Mouse (Mus musculus) intestine, postnatal 0 days (tissue): ENCODE results near the gene Supt6. TPM values are rescaled to one million over a fixed set of nuclear protein-coding genes. Genes with fewer than 3 reads are reported as not detected.

ENCODE experiments used
- ATAC-seq: fragments of 200-750 bp; cut with Nextera tagmentation; 2 replicates; pipeline ENCODE4 v1.8.0; 2017; ENCODE audit warnings: mild to moderate bottlenecking, moderate TSS enrichment, moderate library complexity
- H3K27ac ChIP-seq: fragments of 300-500 bp; sonication (generic); 2 replicates; pipeline ENCODE4 v1.5.1; 2014; ENCODE audit warnings: mild to moderate bottlenecking, low read depth, low read length, moderate library complexity
- H3K27me3 ChIP-seq: fragments of 300-500 bp; sonication (generic); replicated peaks from 2 replicates; pipeline ENCODE4 v1.6.1; 2014; ENCODE audit warnings: low read length, mixed read lengths; ENCODE audit not compliant: control insufficient read depth, insufficient read depth
- H3K36me3 ChIP-seq: fragments of 300-500 bp; sonication (generic); 2 replicates; pipeline ENCODE4 v1.6.1; 2014; ENCODE audit warnings: mild to moderate bottlenecking, moderate library complexity; ENCODE audit not compliant: control insufficient read depth, insufficient read depth
- H3K4me1 ChIP-seq: fragments of 300-500 bp; sonication (generic); replicated peaks from 2 replicates; pipeline ENCODE4 v1.6.1; 2014; ENCODE audit warnings: antibody characterized with exemption, low read length, mixed read lengths; ENCODE audit not compliant: control insufficient read depth, insufficient read depth
- H3K4me2 ChIP-seq: fragments of 300-500 bp; sonication (generic); replicated peaks from 2 replicates; pipeline ENCODE4 v1.6.1; 2014; ENCODE audit warnings: low read depth, mild to moderate bottlenecking, moderate library complexity
- H3K4me3 ChIP-seq: fragments of 300-500 bp; sonication (generic); 2 replicates; pipeline ENCODE4 v1.5.1; 2014; ENCODE audit warnings: low read depth, low read length
- H3K9ac ChIP-seq: fragments of 300-500 bp; sonication (generic); 2 replicates; pipeline ENCODE4 v1.6.1; 2014; ENCODE audit warnings: mild to moderate bottlenecking, low read depth, low read length
- H3K9me3 ChIP-seq: fragments of 300-500 bp; sonication (generic); 2 replicates; pipeline ENCODE4 v1.6.1; 2016; ENCODE audit warnings: mixed run types; ENCODE audit not compliant: control insufficient read depth
- CTCF ChIP-seq: sonication (generic); IDR thresholded peaks from 2 replicates; pipeline ENCODE4 v1.5.1; 2016; ENCODE audit warnings: low read depth, mild to moderate bottlenecking, control low read depth, antibody characterized with exemption, moderate library complexity
- WGBS: fragments of 180-500 bp; shearing (Covaris S2); extraction: QIAGEN DNeasy Blood & Tissue Kit; methylation state at CpG from one replicate; pipeline ENCODE4 v1.1.7; 2014; 5-methylcytosine and 5-hydroxymethylcytosine counted together
- polyA plus RNA-seq: library from polyadenylated mRNA; unstranded; fragments of >200 nt; fragmentation: Nextera tagmentation; extraction: Ambion mirVana; gene quantifications from 2 replicates; pipeline ENCODE4 v1.2.1, GENCODE M21; 2015

The Supt6 gene
- polyA plus RNA-seq, 1 experiment from 2014 or later: 8.8 TPM

DNA sequence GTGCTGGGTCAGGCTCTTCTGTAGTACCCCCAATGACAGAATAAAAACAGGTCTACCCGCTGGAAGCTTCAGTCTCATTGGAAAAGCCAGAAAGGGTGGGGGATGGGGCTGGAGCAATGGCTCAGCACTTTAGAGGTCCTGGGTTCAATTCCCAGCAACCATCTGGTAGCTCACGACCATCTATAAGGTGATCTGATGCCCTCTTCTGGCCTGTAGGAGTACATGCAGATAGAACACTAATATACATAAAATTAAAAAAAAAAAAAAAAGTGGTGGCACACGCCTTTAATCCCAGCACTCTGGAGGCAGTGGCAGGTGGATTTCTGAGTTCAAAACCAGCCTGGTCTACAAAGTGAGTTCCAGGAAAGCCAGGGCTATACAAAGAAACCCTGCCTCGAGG, 74.5 kb downstream of the Supt6 start:
- ATAC-seq: no peak
- no peaks in the 10 kb centered on the region for H3K9me3 ChIP-seq
- H3K9ac ChIP-seq: no peak overlapping the region
- no peak overlapping the region for H3K4me2 ChIP-seq
- 0 out of 2 replicates have a peak, but pooled peaks cover 4% of the 10 kb centered on the region for H3K36me3 ChIP-seq
- H3K27me3 ChIP-seq: no peaks in the 10 kb centered on the region
- peaks cover 5% of the 10 kb centered on the region; the same call in 1 of the 2 replicates for H3K4me1 ChIP-seq
- peak; percentile 57 for TF ChIP-seq CTCF
- 84% methylated on average over 4 of the region's 4 CpGs for WGBS
- no peak overlapping the region for H3K4me3 ChIP-seq
- no peak overlapping the region for H3K27ac ChIP-seq

DNA sequence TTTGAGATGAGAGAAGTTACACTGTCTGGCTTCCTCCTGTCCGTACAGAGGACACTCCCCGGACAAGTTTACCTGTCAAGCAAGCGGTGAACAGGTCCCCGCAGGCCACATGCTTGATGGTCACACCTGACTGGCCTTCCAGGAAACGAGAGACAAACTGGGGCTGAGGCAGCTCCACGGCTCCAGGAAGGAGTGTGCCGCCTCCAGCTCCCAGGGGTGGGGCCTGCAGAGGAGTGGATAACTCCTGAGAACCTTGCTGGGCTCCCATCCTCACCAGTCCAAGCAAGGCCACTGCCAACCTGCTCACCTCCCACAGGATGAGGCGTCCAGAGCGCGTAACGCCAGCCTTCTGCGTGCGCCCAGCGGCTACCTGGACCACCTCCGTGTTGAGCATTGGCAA, 75.5 kb downstream of the Supt6 start:
- no peak for ATAC-seq
- no peak overlapping the region for H3K9ac ChIP-seq
- H3K36me3 ChIP-seq: 0 out of 2 replicates have a peak, but pooled peaks cover 4% of the 10 kb centered on the region
- 71% methylated on average over 15 of the region's 15 CpGs for WGBS
- H3K27ac ChIP-seq: no peak overlapping the region
- no peak overlapping the region for H3K4me2 ChIP-seq
- peaks cover 5% of the 10 kb centered on the region; the same call in 1 of the 2 replicates for H3K4me1 ChIP-seq
- no peaks in the 10 kb centered on the region for H3K27me3 ChIP-seq
- H3K4me3 ChIP-seq: no peak overlapping the region
- H3K9me3 ChIP-seq: no peaks in the 10 kb centered on the region
- no peak for TF ChIP-seq CTCF

DNA sequence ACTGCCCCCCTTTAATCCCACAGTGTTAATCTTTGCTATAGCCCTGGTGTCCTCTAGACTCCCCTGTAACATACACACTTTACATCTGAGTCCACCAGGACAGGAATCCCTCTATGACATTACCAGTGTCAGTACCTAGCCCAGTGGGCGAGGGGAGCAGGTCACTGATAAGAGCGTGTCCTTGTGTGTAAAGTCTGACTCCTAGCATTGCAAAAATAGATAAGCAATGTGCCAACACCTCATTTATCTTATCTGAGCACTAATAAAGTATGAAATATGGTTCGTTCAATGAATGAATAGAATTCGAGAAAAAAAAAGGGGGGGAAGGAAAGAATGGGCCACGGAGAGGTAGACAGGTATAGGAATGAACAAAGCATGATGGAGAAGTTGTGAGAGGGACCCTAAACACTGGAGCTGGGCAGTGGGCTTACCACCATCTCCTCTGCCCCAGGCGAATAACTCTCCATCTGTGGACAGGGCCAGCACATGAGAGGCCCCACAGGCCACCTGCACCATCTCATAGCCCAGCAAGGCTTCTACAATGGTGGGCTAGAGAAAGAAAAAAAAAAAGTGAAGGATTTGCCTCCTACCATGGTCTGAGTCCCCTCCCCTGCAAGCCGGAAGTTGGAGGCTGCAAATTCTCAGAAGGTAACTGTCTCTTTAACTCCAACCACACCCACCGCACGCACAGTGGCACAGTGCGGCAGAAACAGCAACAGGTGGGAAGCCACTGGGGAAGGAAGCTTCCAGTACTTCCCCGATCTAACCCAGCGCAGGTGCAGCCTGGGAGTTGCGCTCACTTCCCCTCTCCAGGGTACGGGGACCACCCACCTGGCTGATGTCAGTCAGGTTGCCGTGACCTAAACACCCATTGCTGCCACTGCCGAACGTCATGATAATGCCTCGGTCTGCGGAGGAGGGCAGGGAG, 77.0 kb downstream of the Supt6 start:
- Histone ChIP-seq H3K4me3 (peak overlapping the region; percentile 25), H3K27me3 (no peaks in the 10 kb centered on the region), H3K4me1 (peaks cover 5% of the 10 kb centered on the region; the same call in 1 of the 2 replicates), H3K27ac (peak overlapping the region; percentile 66), H3K9me3 (no peaks in the 10 kb centered on the region), H3K9ac (no peak overlapping the region), H3K4me2 (peak overlapping the region; percentile 60), H3K36me3 (0 out of 2 replicates have a peak, but pooled peaks cover 4% of the 10 kb centered on the region)
- peak; percentile 23 for ATAC-seq
- 32% methylated on average over 19 of the region's 19 CpGs for WGBS
- TF ChIP-seq CTCF: no peak

DNA sequence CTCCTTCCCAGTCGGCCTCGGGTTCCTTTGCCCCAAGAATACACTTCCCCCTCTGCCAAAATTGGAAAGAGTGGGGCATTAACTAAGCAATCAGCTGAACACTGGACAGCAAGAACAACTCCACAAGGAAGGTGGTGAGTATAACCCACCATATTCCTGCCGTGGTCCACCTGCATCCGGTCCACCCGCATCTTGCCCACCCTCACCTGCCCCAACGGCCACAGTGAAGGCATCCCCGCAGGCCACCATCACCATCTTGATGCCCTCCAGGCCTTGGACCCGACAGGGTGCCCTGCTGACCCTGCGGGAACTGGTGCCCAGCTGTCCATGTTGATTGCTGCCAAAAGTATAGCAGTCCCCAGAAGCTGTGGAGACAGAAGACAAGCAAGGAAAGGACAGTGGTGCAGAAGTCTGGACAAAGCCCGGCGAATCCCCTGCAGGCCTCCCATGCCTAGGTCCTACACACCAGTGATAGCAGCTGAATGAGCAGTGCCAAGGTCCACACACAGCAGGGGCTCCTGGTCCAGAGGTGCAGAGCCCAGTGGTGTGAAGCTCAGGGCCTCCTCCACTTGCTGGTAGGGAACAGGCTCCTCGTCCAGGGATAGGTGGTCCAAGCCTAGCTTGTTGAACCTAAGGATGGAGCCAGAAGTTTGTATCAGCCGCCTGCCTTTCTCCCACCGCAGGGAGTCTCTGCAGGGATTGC, 78.4 kb downstream of the Supt6 start:
- 80% methylated on average over 14 of the region's 14 CpGs for WGBS
- Histone ChIP-seq H3K4me2 (peak overlapping the region; percentile 60; the same call in 1 of the 2 replicates), H3K9ac (no peak overlapping the region), H3K4me3 (no peak overlapping the region), H3K36me3 (0 out of 2 replicates have a peak, but pooled peaks cover 4% of the 10 kb centered on the region), H3K4me1 (peaks cover 14% of the 10 kb centered on the region; the same call in 1 of the 2 replicates), H3K27ac (peak overlapping the region; percentile 97; the same call in 1 of the 2 replicates), H3K9me3 (no peaks in the 10 kb centered on the region), H3K27me3 (no peaks in the 10 kb centered on the region)
- ATAC-seq: no peak
- TF ChIP-seq CTCF: no peak

DNA sequence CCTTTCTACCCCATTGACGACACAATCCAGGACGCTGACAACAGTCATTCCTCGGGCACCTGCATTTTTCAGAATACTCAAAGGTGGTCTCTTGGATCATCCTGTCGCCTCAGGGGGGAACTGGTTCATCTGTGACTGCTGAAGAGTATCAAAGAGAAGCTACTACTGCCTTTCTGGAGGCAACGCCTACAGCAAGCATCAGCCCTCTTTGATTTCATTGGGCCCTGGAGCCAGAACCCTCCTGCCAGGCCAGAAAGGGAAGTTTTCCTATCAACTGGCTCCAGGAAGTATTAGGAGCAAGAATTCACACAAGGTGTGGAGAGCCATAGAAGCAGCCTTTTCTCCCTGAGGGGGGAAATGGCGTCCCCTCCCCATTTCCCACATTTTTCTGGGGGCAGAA, 79.1 kb downstream of the Supt6 start:
- H3K36me3 ChIP-seq: 0 out of 2 replicates have a peak, but pooled peaks cover 10% of the 10 kb centered on the region
- no peak overlapping the region for H3K9ac ChIP-seq
- no peaks in the 10 kb centered on the region for H3K9me3 ChIP-seq
- no peak for ATAC-seq
- H3K27me3 ChIP-seq: no peaks in the 10 kb centered on the region
- H3K4me3 ChIP-seq: no peak overlapping the region
- 58% methylated on average over 6 of the region's 6 CpGs for WGBS
- peak overlapping the region; percentile 89; the same call in 1 of the 2 replicates for H3K4me2 ChIP-seq
- no peak for TF ChIP-seq CTCF
- H3K4me1 ChIP-seq: peaks cover 14% of the 10 kb centered on the region; the same call in 1 of the 2 replicates
- peak overlapping the region; percentile 97 for H3K27ac ChIP-seq

DNA sequence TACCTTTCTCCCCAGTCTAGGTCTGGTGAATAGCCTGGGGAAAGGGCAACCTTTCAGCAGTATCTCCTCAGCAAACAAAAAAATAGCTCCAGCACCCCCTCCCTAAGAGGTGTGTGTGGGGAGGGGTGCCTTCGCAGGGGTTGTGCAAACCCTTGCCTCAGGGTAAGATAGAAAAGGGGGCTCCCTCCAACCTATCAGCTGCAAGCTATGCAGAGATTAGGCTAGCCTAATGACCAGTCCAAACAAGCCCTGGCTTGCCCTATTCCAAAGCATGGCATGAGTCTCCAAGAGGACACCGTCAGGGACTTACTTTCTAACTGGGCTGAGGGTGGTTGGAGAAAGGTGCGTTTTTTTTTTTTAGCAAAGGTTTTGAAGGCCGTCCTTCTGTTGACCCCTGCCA, 79.6 kb downstream of the Supt6 start:
- ATAC-seq: no peak
- Histone ChIP-seq H3K36me3 (peaks cover 14% of the 10 kb centered on the region), H3K4me2 (peak overlapping the region; percentile 89), H3K4me3 (peak overlapping the region; percentile 88; the same call in 1 of the 2 replicates), H3K27me3 (no peaks in the 10 kb centered on the region), H3K4me1 (peaks cover 14% of the 10 kb centered on the region; the same call in 1 of the 2 replicates), H3K27ac (peak overlapping the region; percentile 97), H3K9me3 (no peaks in the 10 kb centered on the region), H3K9ac (peak overlapping the region; percentile 88; the same call in 1 of the 2 replicates)
- no peak for TF ChIP-seq CTCF
- 34% methylated on average over 4 of the region's 4 CpGs for WGBS
